Mouse (Mus musculus) liver, embryonic 14.5 days (tissue): ENCODE measurements around the gene Topors. TPM values are rescaled to one million over a fixed set of nuclear protein-coding genes. Genes with fewer than 3 reads are reported as not detected.

Experiments
- ATAC-seq: fragments of 200-750 bp; cut with Nextera tagmentation; 2 replicates; pipeline ENCODE4 v1.8.0; 2017; ENCODE audit warnings: moderate number of reproducible peaks, mild to moderate bottlenecking, moderate library complexity; ENCODE audit not compliant: insufficient read depth
- DNase-seq, 3 experiments: peaks; one replicate each; pipeline ENCODE4 v3.0.0-alpha.2; 2012 to 2013; ENCODE audit warnings: low read depth in 3 of 3, low spot score in 3 of 3
- H3K27ac ChIP-seq: fragments of 300-500 bp; sonication (generic); 2 replicates; pipeline ENCODE4 v1.5.1; 2014; ENCODE audit warnings: moderate library complexity, mild to moderate bottlenecking, control low read depth, inconsistent platforms
- H3K27me3 ChIP-seq: fragments of 300-500 bp; sonication (generic); 2 replicates; pipeline ENCODE4 v1.6.1; 2014; ENCODE audit warnings: mild to moderate bottlenecking, low read length, moderate library complexity; ENCODE audit not compliant: control insufficient read depth, insufficient read depth
- H3K36me3 ChIP-seq: fragments of 300-500 bp; sonication (generic); replicated peaks from 2 replicates; pipeline ENCODE4 v1.6.1; 2014; ENCODE audit warnings: low read depth; ENCODE audit not compliant: control insufficient read depth, insufficient read depth
- H3K4me1 ChIP-seq, 2 experiments: fragments of 200-500 bp in 1 of 2; fragments of 300-500 bp in 1 of 2; sonication (generic) in 1 of 2; replicated peaks; 2 replicates each; pipeline ENCODE4 v1.6.1; 2012 to 2014; ENCODE audit warnings: antibody characterized with exemption in 1 of 2, inconsistent platforms in 1 of 2, low read length in 1 of 2; ENCODE audit not compliant: control insufficient read depth in 2 of 2, insufficient read depth in 2 of 2
- H3K4me2 ChIP-seq: fragments of 300-500 bp; sonication (generic); 2 replicates; pipeline ENCODE4 v1.6.1; 2014; ENCODE audit warnings: low read depth, mild to moderate bottlenecking, control low read depth, moderate library complexity
- H3K4me3 ChIP-seq, 2 experiments: fragments of 200-500 bp in 1 of 2; fragments of 300-500 bp in 1 of 2; sonication (generic) in 1 of 2; 2 replicates each; pipeline ENCODE4 v1.5.1; 2012 to 2014; ENCODE audit warnings: low read depth in 2 of 2, low read length in 2 of 2, mild to moderate bottlenecking in 2 of 2, control low read depth in 1 of 2, inconsistent platforms in 1 of 2, moderate library complexity in 1 of 2; ENCODE audit not compliant: insufficient read depth in 1 of 2
- H3K9ac ChIP-seq: fragments of 300-500 bp; sonication (generic); replicated peaks from 2 replicates; pipeline ENCODE4 v1.6.1; 2014; ENCODE audit warnings: mild to moderate bottlenecking, control low read depth, moderate library complexity
- H3K9me3 ChIP-seq: fragments of 300-500 bp; sonication (generic); 2 replicates; pipeline ENCODE4 v1.6.1; 2016; ENCODE audit warnings: low read length, mixed read lengths; ENCODE audit not compliant: control insufficient read depth
- CTCF ChIP-seq: IDR thresholded peaks from 2 replicates; pipeline ENCODE4 v1.5.1; 2016; ENCODE audit warnings: antibody characterized with exemption, low read depth, control low read depth
- EP300 ChIP-seq: IDR thresholded peaks from 2 replicates; pipeline ENCODE4 v1.6.1; 2016; ENCODE audit warnings: antibody characterized with exemption, low read depth
- WGBS: fragments of 180-500 bp; shearing (Covaris S2); extraction: QIAGEN DNeasy Blood & Tissue Kit; methylation state at CpG from one replicate; pipeline ENCODE4 v1.1.7; 2014; ENCODE audit not compliant: insufficient replicate concordance; 5-methylcytosine and 5-hydroxymethylcytosine counted together
- polyA plus RNA-seq, 2 experiments: library from polyadenylated mRNA; depleted of rRNA in 1 of 2; stranded (reverse) in 1 of 2; unstranded in 1 of 2; fragments of >200 nt; fragmentation: Nextera tagmentation in 1 of 2; extraction: Ambion mirVana in 1 of 2; gene quantifications; 2 replicates each; pipeline versions ENCODE4 v1.2.1 to v1.2.3; 2012 to 2014

Topors gene
- polyA plus RNA-seq (2012; rRNA removed): 4.0 and 7.0 TPM in 2 replicates
- polyA plus RNA-seq (2014; fragmentation: Nextera tagmentation; extraction: Ambion mirVana): 11.7 and 13.1 TPM in 2 replicates

DNA sequence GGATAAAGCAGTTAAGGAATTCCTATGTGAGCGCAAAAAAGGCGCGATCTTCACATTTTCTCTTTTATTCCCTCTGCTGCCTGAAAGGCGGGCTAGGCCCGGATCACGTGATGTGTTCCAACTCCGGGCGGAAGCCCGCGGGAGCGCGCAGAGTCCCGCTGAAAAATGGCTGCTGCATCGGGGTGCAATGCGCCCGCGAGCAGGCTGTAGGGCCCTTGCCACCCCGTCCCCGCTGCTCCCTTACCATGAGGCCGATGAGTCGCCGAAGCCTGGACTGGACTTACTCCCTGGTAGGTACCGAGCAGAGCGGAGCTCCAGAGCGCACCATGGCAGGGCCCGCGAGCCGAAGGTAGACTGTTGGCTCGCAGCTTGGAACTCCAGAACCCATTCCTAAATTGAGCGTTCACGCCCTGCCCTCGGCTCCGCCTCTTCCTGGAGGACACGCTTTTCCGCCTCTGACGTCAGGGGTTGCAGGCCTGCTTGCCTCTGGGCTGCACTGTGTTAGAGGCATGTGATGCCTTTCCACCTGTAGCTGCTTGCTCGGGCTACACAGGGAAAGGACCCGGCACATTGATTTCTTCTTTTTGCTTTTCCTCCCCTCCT, at the start of gene Topors, which contains the start of gene Smim27:
Gene Topors (minus strand): TSS at position 421 of the 603 bp plus-strand sequence.
Gene Smim27 (plus strand): TSS at position 150 of the 603 bp plus-strand sequence.
- Histone ChIP-seq H3K4me2 (peak within 1 kb of the TSS; percentile 95), H3K9ac (peak within 1 kb of the TSS; percentile 78), H3K36me3 (peaks cover 11% of the 10 kb centered on the region), H3K27me3 (no peaks in the 10 kb centered on the region), H3K4me1 (peaks cover 3 to 7% of the 10 kb centered on the region in 2 experiments; a peak in 3 of 4 replicates), H3K27ac (peak within 1 kb of the TSS; percentile 81), H3K9me3 (no peaks in the 10 kb centered on the region), H3K4me3 (peak within 1 kb of the TSS; percentile 92 to 95)
- peak; percentile 28; the same call in 1 of the 2 replicates for TF ChIP-seq EP300
- no peak; the same call in 1 of the 2 replicates for TF ChIP-seq CTCF
- under 1% methylated on average over 38 of the region's 38 CpGs for WGBS
- DNase-seq (peak; percentile 89 to 93 (median 90)), ATAC-seq (peak; percentile 95)

DNA sequence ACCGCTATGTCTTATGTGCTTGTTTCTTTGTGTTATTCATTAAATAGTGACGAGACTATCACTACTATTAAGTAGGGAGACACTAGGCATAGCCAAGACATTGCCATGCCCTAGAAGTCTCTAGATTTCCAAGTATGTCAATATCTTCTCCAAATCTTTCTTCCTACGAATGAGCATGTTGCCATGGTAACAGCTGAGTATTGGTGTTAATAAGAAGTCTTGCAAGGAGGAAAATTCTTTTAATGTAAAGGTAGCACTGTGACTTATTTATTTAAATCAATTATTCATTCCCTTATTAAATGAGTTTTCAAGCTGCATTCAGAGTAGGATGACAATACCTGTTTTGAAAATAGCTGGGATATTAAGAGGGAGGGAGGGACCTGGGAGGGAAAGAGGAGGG, 47.8 kb upstream of the Topors start:
- ATAC-seq: no peak
- no peaks in the 10 kb centered on the region for H3K27me3 ChIP-seq
- H3K4me2 ChIP-seq: no peak overlapping the region
- no peak for DNase-seq
- no peak overlapping the region for H3K4me3 ChIP-seq
- no peaks in the 10 kb centered on the region for H3K36me3 ChIP-seq
- no peaks in the 10 kb centered on the region for H3K9me3 ChIP-seq
- peaks cover 0 to 6% of the 10 kb centered on the region in 2 experiments; a peak in 1 of 4 replicates for H3K4me1 ChIP-seq
- 59% methylated on average over 3 of the region's 3 CpGs for WGBS
- no peak overlapping the region for H3K27ac ChIP-seq
- TF ChIP-seq CTCF (no peak), EP300 (no peak)
- no peak overlapping the region for H3K9ac ChIP-seq

DNA sequence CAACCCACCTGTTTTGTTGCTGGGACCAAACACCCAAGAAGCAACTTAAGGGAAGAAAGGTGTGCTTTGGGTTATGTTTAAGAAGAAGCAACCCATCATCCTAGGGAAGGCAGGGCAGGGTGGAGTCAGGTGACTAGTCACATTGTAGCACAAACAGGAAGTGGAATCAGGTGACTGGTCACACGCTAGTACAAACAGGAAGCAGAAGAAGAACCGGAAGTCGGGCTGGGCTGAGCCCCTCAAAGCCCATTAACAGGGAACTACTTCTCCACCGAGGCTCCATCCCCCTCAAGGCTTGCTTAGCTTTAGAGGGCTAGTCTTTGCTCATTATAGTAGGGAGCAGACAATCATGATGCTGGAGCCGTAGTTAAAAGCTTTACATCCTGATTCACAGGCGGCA, 43.4 kb upstream of the Topors start:
- TF ChIP-seq EP300 (no peak), CTCF (no peak)
- H3K4me3 ChIP-seq: no peak overlapping the region
- no peak for ATAC-seq
- WGBS: 38% methylated on average over 6 of the region's 6 CpGs
- DNase-seq: no peak
- no peaks in the 10 kb centered on the region for H3K36me3 ChIP-seq
- H3K4me2 ChIP-seq: no peak overlapping the region
- H3K9me3 ChIP-seq: no peaks in the 10 kb centered on the region
- H3K27ac ChIP-seq: no peak overlapping the region
- no peak overlapping the region for H3K9ac ChIP-seq
- no peaks in the 10 kb centered on the region for H3K27me3 ChIP-seq
- H3K4me1 ChIP-seq: peaks cover 0 to 11% of the 10 kb centered on the region in 2 experiments; a peak in 1 of 4 replicates

DNA sequence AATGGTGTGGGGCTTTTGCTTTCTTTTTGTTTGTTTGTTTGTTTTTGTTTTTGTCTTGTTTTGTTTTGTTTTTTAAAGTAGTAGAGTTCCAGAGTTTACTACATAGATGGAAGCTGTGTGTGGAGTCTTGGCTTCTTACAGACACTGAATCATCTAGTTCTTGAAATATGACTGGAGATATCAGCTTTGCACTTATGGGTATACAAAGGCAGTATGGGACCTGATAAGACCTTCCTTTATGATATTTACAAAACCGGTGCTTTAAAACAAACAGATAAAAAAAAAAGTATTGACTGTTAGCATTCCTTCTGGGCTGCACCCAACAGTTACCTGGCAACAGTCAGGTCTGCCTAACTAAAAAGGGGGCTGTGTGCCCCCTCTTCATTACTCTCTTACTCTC, 42.6 kb upstream of the Topors start:
- Histone ChIP-seq H3K4me2 (no peak overlapping the region), H3K27ac (no peak overlapping the region), H3K36me3 (no peaks in the 10 kb centered on the region), H3K27me3 (no peaks in the 10 kb centered on the region), H3K4me1 (peaks cover 0 to 11% of the 10 kb centered on the region in 2 experiments; a peak in 1 of 4 replicates), H3K4me3 (no peak overlapping the region), H3K9ac (no peak overlapping the region), H3K9me3 (no peaks in the 10 kb centered on the region)
- ATAC-seq: peak; percentile 50; the same call in 1 of the 2 replicates
- no peak for DNase-seq
- no peak for TF ChIP-seq CTCF
- peak; percentile 34; the same call in 1 of the 2 replicates for TF ChIP-seq EP300
- WGBS: 14% methylated on average over 1 of the region's 1 CpGs

DNA sequence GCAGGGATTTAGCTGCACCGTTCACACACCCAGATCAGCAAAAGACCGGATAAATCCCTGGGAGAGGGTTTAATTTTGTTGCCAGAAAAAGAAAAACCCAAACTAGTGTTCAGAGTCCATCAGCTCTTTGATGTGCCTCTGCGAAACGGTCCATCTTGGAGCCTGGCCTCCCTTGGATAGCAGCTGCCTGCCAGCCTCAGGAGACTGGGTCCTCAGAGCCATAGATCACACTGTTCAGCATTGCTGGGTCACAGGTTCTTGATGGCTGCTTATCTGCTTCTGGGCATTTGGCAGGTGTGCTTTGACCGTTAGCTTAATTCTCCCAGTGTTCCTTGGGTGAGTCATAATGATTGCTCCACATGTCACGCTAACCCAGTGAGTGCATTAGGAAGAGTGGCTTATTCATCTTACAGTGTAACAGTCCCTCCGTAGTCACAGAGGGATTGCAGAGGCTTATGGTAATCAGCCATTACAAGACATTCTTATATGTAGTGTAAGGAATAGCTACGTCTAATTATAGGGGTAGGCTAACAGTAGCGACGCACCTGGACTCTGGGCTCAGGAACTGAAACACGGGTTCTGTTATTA, 41.2 kb upstream of the Topors start:
- no peak for ATAC-seq
- Histone ChIP-seq H3K4me3 (no peak overlapping the region), H3K27me3 (no peaks in the 10 kb centered on the region), H3K9ac (no peak overlapping the region), H3K4me1 (peaks cover 0 to 11% of the 10 kb centered on the region in 2 experiments; a peak in 1 of 4 replicates), H3K4me2 (no peak overlapping the region), H3K36me3 (no peaks in the 10 kb centered on the region), H3K27ac (no peak overlapping the region), H3K9me3 (no peaks in the 10 kb centered on the region)
- no peak for TF ChIP-seq EP300
- TF ChIP-seq CTCF: no peak
- 78% methylated on average over 11 of the region's 11 CpGs for WGBS
- no peak for DNase-seq
